Mouse (Mus musculus): ENCODE results near the gene Pecam1.

- TF ChIP-seq MAFK (IDR thresholded peaks at IDR 0.05; ENCODE audit: insufficient read depth, low read depth, low read length) = no peak
- no peak for TF ChIP-seq ZC3H11A (IDR thresholded peaks at IDR 0.05; ENCODE audit: borderline replicate concordance, low read depth, low read length)
- TF ChIP-seq ZNF384 (IDR thresholded peaks at IDR 0.05; ENCODE audit: low read depth, low read length) = no peak
Measured at GRCm38 (mm10) chr11:106709227-106709985, 41.0 kb downstream of the Pecam1 start.
